Mouse (Mus musculus): ENCODE measurements at regions not wholly inside any gene's neighbourhood (a gene's known extent, or its start where the extent isn't known, plus 50 kb on each side); places are given as distances from the start of the nearest gene placed in this dataset.

DNA sequence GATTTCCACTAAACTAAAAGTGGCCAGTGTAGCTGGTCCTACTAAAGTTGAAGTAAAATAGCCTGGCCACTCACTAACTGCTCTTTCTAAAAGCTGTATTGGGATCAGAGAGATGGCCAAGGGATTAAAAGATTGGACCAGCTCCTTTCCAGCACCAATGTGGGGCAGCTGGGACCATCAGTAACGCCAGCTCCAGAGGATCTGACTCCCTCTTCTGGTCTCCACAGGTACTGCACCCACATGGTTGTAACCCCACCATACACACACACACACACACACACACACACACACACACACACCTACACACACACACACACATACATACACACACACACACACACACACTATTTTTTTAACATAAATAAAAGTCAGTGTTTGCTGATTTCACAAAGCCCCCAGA, 122.1 kb upstream of the Topaz1 start:
- Histone ChIP-seq H3K27me3 (ENCODE audit: control insufficient read depth, insufficient read depth, low read length) (0 out of 2 replicates have a peak, but pooled peaks cover 3% of the 10 kb centered on the region), H3K4me2 (ENCODE audit: low read length) (no peak overlapping the region), H3K9me3 (ENCODE audit: control insufficient read depth, low read length) (no peaks in the 10 kb centered on the region), H3K36me3 (ENCODE audit: control insufficient read depth, insufficient read depth, low read length) (no peaks in the 10 kb centered on the region), H3K4me3 (replicated peaks; ENCODE audit: low read depth, low read length) (no peak overlapping the region), H3K27ac (replicated peaks; ENCODE audit: low read depth, low read length) (no peak overlapping the region), H3K9ac (replicated peaks; ENCODE audit: low read length) (no peak overlapping the region), H3K4me1 (ENCODE audit: control insufficient read depth, insufficient read depth, low read length) (peaks cover 11% of the 10 kb centered on the region)
- ATAC-seq (ENCODE audit: low FRiP score, low TSS enrichment) (no peak), DNase-seq (no peak)
- WGBS: 83% methylated on average over 1 of the region's 1 CpGs

DNA sequence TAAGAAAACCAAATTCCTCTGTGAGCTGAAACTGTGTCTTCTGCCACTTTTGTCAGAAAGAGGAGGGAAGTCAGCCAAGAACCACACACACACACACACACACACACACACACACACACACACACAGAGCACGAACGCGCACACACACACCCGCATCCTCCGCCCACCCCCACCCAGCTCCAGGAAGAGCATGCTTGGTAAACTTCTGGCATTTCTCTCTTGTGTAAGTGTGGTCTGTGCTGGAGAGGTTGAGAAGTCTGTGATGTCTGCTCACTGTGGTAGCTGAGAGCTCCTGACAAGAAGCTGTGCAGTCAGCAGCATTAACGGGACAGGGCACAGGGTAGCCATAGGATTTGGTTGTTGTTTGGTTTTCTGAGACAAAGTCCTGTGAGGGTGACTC, 120.8 kb upstream of the Topaz1 start:
- Histone ChIP-seq H3K4me1 (ENCODE audit: control insufficient read depth, insufficient read depth, low read length) (peaks cover 12% of the 10 kb centered on the region), H3K4me2 (ENCODE audit: low read length) (no peak overlapping the region), H3K4me3 (replicated peaks; ENCODE audit: low read depth, low read length) (no peak overlapping the region), H3K27ac (replicated peaks; ENCODE audit: low read depth, low read length) (no peak overlapping the region), H3K9me3 (ENCODE audit: control insufficient read depth, low read length) (no peaks in the 10 kb centered on the region), H3K36me3 (ENCODE audit: control insufficient read depth, insufficient read depth, low read length) (no peaks in the 10 kb centered on the region), H3K27me3 (ENCODE audit: control insufficient read depth, insufficient read depth, low read length) (0 out of 2 replicates have a peak, but pooled peaks cover 3% of the 10 kb centered on the region), H3K9ac (replicated peaks; ENCODE audit: low read length) (no peak overlapping the region)
- no peak for DNase-seq
- ATAC-seq (ENCODE audit: low FRiP score, low TSS enrichment): no peak
- WGBS: 79% methylated on average over 6 of the region's 6 CpGs

DNA sequence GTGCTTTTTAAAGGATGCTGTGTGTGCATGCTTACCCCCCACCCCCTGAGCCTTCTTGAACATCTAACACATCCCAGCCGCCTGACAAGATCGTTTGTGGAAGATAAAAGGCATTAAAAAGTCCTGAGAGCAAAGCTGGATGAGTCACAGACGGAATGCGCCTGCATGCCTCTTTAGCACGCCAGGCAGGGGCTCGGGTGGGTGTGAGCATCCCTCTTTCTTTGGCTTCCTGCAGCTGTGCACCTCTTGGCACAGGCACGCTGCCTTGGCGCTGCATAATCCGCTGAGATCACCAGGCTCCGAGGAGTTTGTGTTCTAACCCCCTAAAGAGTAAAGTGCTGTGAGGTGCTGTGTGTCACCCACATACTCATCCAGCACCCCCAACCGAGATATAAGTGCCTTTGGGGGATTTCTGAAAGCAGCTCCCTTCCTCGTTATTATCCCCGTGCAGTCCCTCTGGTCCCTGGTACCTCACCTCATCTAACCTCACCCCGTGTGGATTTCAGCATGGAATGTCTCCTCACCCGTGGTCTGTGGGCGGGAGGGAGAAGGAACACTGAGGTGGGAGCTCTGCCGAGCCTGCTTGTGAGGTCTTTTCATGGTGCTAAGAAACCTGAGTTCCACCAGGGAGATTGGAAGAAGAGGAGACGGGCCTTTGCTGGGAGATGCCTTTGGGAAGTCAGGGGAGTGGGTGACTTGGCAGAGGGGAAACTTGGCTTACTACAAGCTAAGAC, 117.8 kb upstream of the Topaz1 start:
- H3K27ac ChIP-seq (replicated peaks; ENCODE audit: low read depth, low read length): 0 out of 2 replicates have a peak overlapping the region, but pooled peaks have one; percentile 26
- H3K27me3 ChIP-seq (ENCODE audit: control insufficient read depth, insufficient read depth, low read length): 0 out of 2 replicates have a peak, but pooled peaks cover 3% of the 10 kb centered on the region
- H3K9ac ChIP-seq (replicated peaks; ENCODE audit: low read length): no peak overlapping the region
- no peak for ATAC-seq (ENCODE audit: low FRiP score, low TSS enrichment)
- WGBS: 28% methylated on average over 18 of the region's 18 CpGs
- H3K36me3 ChIP-seq (ENCODE audit: control insufficient read depth, insufficient read depth, low read length): no peaks in the 10 kb centered on the region
- DNase-seq: peak; percentile 56
- H3K4me2 ChIP-seq (ENCODE audit: low read length): no peak overlapping the region
- H3K9me3 ChIP-seq (ENCODE audit: control insufficient read depth, low read length): no peaks in the 10 kb centered on the region
- no peak overlapping the region for H3K4me3 ChIP-seq (replicated peaks; ENCODE audit: low read depth, low read length)
- peaks cover 19% of the 10 kb centered on the region for H3K4me1 ChIP-seq (ENCODE audit: control insufficient read depth, insufficient read depth, low read length)

DNA sequence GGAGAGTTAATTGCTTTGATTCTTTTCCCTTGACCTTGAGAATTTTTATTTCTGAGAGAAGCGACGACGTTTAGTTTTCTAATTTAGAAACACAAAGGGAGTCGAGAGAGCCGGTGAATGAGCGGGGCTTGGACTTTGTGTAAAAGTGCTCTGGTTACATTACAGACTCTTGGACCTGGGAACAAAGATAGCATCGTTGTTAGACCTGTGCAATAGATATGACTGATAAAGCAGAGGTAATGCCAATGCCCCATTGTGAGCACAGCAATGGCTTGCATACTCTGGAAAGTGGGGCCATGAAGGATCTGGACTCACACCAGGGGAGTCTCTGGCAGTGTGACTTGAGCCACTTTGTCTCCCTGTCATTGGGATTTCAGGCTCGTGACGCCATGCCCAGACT, 115.4 kb upstream of the Topaz1 start:
- H3K4me2 ChIP-seq (ENCODE audit: low read length): no peak overlapping the region
- H3K9me3 ChIP-seq (ENCODE audit: control insufficient read depth, low read length): no peaks in the 10 kb centered on the region
- no peak overlapping the region for H3K9ac ChIP-seq (replicated peaks; ENCODE audit: low read length)
- H3K4me3 ChIP-seq (replicated peaks; ENCODE audit: low read depth, low read length): no peak overlapping the region
- H3K27me3 ChIP-seq (ENCODE audit: control insufficient read depth, insufficient read depth, low read length): 0 out of 2 replicates have a peak, but pooled peaks cover 3% of the 10 kb centered on the region
- no peaks in the 10 kb centered on the region for H3K36me3 ChIP-seq (ENCODE audit: control insufficient read depth, insufficient read depth, low read length)
- 0 out of 2 replicates have a peak overlapping the region, but pooled peaks have one; percentile 6 for H3K27ac ChIP-seq (replicated peaks; ENCODE audit: low read depth, low read length)
- 78% methylated on average over 9 of the region's 9 CpGs for WGBS
- no peak for ATAC-seq (ENCODE audit: low FRiP score, low TSS enrichment)
- H3K4me1 ChIP-seq (ENCODE audit: control insufficient read depth, insufficient read depth, low read length): peaks cover 29% of the 10 kb centered on the region
- DNase-seq: no peak

DNA sequence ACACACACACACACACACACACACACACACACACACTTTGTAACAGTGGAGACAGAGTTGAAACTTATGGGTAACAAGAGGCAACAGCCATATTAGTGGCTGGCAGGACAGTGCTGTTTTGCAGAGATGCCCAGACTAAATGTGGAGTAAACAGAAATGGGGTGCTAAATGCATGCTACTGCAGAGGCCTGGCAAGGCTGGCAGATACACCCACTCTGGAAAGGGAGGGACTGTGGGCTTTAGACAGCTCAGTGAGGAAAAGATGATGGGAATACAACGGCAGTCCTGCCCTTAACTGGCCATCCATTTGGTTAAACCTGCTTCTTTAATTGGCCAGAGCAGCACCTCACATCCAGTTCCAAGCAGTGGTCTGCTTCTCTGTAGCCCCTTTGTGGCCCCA, 113.7 kb upstream of the Topaz1 start:
- peaks cover 28% of the 10 kb centered on the region for H3K4me1 ChIP-seq (ENCODE audit: control insufficient read depth, insufficient read depth, low read length)
- no peak overlapping the region for H3K4me3 ChIP-seq (replicated peaks; ENCODE audit: low read depth, low read length)
- H3K4me2 ChIP-seq (ENCODE audit: low read length): no peak overlapping the region
- WGBS: 90% methylated on average over 1 of the region's 1 CpGs
- 0 out of 2 replicates have a peak, but pooled peaks cover 3% of the 10 kb centered on the region for H3K27me3 ChIP-seq (ENCODE audit: control insufficient read depth, insufficient read depth, low read length)
- H3K36me3 ChIP-seq (ENCODE audit: control insufficient read depth, insufficient read depth, low read length): no peaks in the 10 kb centered on the region
- no peak for DNase-seq
- no peaks in the 10 kb centered on the region for H3K9me3 ChIP-seq (ENCODE audit: control insufficient read depth, low read length)
- H3K27ac ChIP-seq (replicated peaks; ENCODE audit: low read depth, low read length): no peak overlapping the region
- ATAC-seq (ENCODE audit: low FRiP score, low TSS enrichment): no peak
- H3K9ac ChIP-seq (replicated peaks; ENCODE audit: low read length): no peak overlapping the region

DNA sequence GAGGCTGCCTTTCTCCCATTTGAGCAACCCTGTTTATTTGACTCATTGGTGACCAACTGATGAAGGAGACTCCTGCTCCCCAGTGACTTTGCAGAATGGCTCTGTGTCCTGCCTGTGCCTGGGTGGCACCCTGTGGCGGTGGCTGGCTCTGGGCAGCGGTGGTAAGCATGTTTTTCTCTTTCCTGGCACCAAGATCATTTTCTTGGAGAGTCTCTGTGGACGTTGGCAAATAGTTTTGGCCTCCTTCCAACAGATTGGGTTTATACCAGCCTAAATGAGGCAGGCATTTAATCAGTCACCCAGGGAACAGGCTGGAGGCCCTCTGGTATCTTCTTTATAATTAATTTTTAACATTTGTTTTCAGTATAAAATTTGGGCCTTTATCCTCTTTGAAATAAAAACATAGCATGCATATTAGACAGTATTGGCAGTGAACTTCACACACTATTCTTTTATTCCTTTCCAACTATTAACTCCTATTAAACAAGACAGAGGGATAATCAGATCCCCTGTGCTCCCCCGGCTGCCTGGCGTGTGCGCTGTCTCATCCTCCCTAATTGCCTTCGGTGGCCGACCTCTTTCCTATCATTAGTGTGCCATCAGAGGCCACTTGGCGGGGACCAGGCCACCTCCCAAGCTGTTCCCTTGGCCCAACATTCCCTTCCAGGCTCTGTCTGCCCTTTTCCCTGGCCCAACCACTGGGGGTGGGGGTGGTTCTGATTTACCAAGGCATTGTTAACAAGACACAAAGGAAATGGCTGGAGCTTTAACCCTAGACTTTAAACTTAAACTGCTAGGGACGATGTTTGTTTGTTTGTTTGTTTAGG, 111.8 kb upstream of the Topaz1 start:
- no peak overlapping the region for H3K4me2 ChIP-seq (ENCODE audit: low read length)
- H3K27ac ChIP-seq (replicated peaks; ENCODE audit: low read depth, low read length): peak overlapping the region; percentile 55
- WGBS: 24% methylated on average over 10 of the region's 10 CpGs
- ATAC-seq (ENCODE audit: low FRiP score, low TSS enrichment) (peak; percentile 79), DNase-seq (peak; percentile 88)
- H3K9me3 ChIP-seq (ENCODE audit: control insufficient read depth, low read length): no peaks in the 10 kb centered on the region
- peaks cover 18% of the 10 kb centered on the region; the same call in 1 of the 2 replicates for H3K4me1 ChIP-seq (ENCODE audit: control insufficient read depth, insufficient read depth, low read length)
- H3K9ac ChIP-seq (replicated peaks; ENCODE audit: low read length): no peak overlapping the region
- H3K27me3 ChIP-seq (ENCODE audit: control insufficient read depth, insufficient read depth, low read length): no peaks in the 10 kb centered on the region
- no peak overlapping the region for H3K4me3 ChIP-seq (replicated peaks; ENCODE audit: low read depth, low read length)
- no peaks in the 10 kb centered on the region for H3K36me3 ChIP-seq (ENCODE audit: control insufficient read depth, insufficient read depth, low read length)

DNA sequence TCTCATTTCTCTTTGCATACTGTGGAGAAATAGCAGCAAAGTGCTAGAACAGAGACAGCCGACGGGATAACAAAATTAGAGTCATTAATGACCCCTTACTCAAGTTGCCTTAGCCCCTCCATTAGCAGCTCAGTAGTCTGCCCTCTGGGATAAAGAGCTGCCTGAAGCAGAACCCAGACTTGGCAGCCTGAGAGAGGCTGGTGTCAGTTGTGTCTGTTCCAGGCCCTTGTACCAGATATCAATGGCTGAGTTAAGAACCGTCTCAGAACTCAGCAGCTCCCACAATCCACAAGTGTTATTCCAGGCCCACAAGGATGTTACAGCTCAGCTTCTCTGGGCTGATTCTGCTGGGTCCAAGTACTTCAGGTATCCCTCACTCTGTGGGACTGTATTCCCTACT, 109.6 kb upstream of the Topaz1 start:
- Histone ChIP-seq H3K27ac (replicated peaks; ENCODE audit: low read depth, low read length) (no peak overlapping the region), H3K36me3 (ENCODE audit: control insufficient read depth, insufficient read depth, low read length) (no peaks in the 10 kb centered on the region), H3K9me3 (ENCODE audit: control insufficient read depth, low read length) (no peaks in the 10 kb centered on the region), H3K4me3 (replicated peaks; ENCODE audit: low read depth, low read length) (no peak overlapping the region), H3K4me2 (ENCODE audit: low read length) (no peak overlapping the region), H3K9ac (replicated peaks; ENCODE audit: low read length) (no peak overlapping the region), H3K27me3 (ENCODE audit: control insufficient read depth, insufficient read depth, low read length) (no peaks in the 10 kb centered on the region), H3K4me1 (ENCODE audit: control insufficient read depth, insufficient read depth, low read length) (peaks cover 10% of the 10 kb centered on the region; the same call in 1 of the 2 replicates)
- 91% methylated on average over 3 of the region's 3 CpGs for WGBS
- no peak for DNase-seq
- ATAC-seq (ENCODE audit: low FRiP score, low TSS enrichment): no peak

DNA sequence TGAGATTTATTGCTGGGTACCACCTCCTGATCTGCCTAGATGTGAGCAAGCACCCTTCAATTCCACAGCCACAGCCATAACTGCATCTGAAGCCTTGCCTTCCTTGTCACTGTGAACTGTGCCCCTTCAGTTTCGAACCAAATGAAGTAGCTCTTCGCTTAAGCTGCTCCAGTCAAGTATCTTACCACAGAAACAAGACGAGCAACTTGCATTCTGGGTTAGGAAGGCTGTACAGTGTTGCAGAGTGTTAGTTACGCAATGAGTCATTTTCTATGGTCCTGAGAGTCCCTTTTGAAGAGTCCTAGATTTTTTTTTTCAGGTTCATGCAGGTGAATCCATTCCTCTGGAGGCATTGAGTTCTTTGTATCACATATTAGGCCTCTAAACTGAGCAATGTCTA, 107.9 kb upstream of the Topaz1 start:
- H3K4me3 ChIP-seq (replicated peaks; ENCODE audit: low read depth, low read length): no peak overlapping the region
- no peaks in the 10 kb centered on the region for H3K36me3 ChIP-seq (ENCODE audit: control insufficient read depth, insufficient read depth, low read length)
- no peak overlapping the region for H3K27ac ChIP-seq (replicated peaks; ENCODE audit: low read depth, low read length)
- WGBS: 91% methylated on average over 4 of the region's 4 CpGs
- no peaks in the 10 kb centered on the region for H3K27me3 ChIP-seq (ENCODE audit: control insufficient read depth, insufficient read depth, low read length)
- DNase-seq (no peak), ATAC-seq (ENCODE audit: low FRiP score, low TSS enrichment) (no peak)
- no peaks in the 10 kb centered on the region for H3K9me3 ChIP-seq (ENCODE audit: control insufficient read depth, low read length)
- no peak overlapping the region for H3K4me2 ChIP-seq (ENCODE audit: low read length)
- H3K4me1 ChIP-seq (ENCODE audit: control insufficient read depth, insufficient read depth, low read length): peaks cover 10% of the 10 kb centered on the region
- H3K9ac ChIP-seq (replicated peaks; ENCODE audit: low read length): no peak overlapping the region
